Mouse (Mus musculus) G1E (cell line): Measurements from ENCODE around the gene Anks6. TPM values are rescaled to one million over a fixed set of nuclear protein-coding genes. Genes with fewer than 3 reads are reported as not detected.

Experiments used
- ATAC-seq: 2 replicates; pipeline ENCODE4 v1.8.0; 2016; ENCODE audit warnings: mild to moderate bottlenecking; ENCODE audit not compliant: insufficient number of reproducible peaks, poor library complexity, low FRiP score, severe bottlenecking; ENCODE audit errors: extremely low read depth
- DNase-seq: peaks from one replicate; pipeline ENCODE4 v3.0.0; 2012; ENCODE audit warnings: low spot score
- H3K27me3 ChIP-seq: 2 replicates; pipeline ENCODE4 v1.6.1; 2012; ENCODE audit warnings: mild to moderate bottlenecking, low read length, inconsistent platforms; ENCODE audit not compliant: insufficient read depth
- H3K36me3 ChIP-seq: replicated peaks from 2 replicates; pipeline ENCODE3; 2012; ENCODE audit warnings: mild to moderate bottlenecking, inconsistent platforms
- H3K4me1 ChIP-seq: 2 replicates; pipeline ENCODE4 v1.6.1; 2012; ENCODE audit warnings: low read depth, low read length, inconsistent platforms, mixed read lengths; ENCODE audit not compliant: insufficient read depth
- H3K4me3 ChIP-seq: 2 replicates; pipeline ENCODE4 v1.5.1; 2012; ENCODE audit warnings: low read depth, mild to moderate bottlenecking, inconsistent platforms, low read length, moderate library complexity, mixed read lengths
- H3K9me3 ChIP-seq: replicated peaks from 2 replicates; pipeline ENCODE4 v1.6.1; 2012; ENCODE audit warnings: inconsistent platforms
- CTCF ChIP-seq: IDR thresholded peaks from 2 replicates; pipeline ENCODE4 v1.5.1; 2012; ENCODE audit warnings: low read depth, low read length, inconsistent platforms, mixed read lengths
- GATA1 ChIP-seq: IDR thresholded peaks from 2 replicates; pipeline ENCODE4 v1.6.1; 2012; ENCODE audit warnings: borderline replicate concordance, low read length, inconsistent platforms, mixed read lengths
- GATA2 ChIP-seq: IDR thresholded peaks from 2 replicates; pipeline ENCODE4 v1.6.1; 2012; ENCODE audit warnings: low read depth, low read length, inconsistent platforms, borderline replicate concordance
- POLR2AphosphoS5 ChIP-seq: IDR thresholded peaks from 2 replicates; pipeline ENCODE4 v1.6.1; 2012; ENCODE audit warnings: low read depth, low read length, inconsistent platforms; ENCODE audit not compliant: insufficient replicate concordance
- TAL1 ChIP-seq: conservative IDR thresholded peaks from 2 replicates; pipeline ENCODE4 v1.6.1; 2012; ENCODE audit warnings: low read depth, low read length, inconsistent platforms, mixed read lengths
- polyA plus RNA-seq: library from polyadenylated mRNA; stranded (reverse); fragments of >175 nt; gene quantifications from 2 replicates; pipeline ENCODE4 v1.2.3, GENCODE M21; 2012
- total RNA-seq, 2 experiments: library from RNA; stranded (forward) in 1 of 2; stranded (reverse) in 1 of 2; fragments of 200-1000 nt in 1 of 2; fragments of >200 nt in 1 of 2; fragmentation: Nextera tagmentation in 1 of 2; gene quantifications; 2 replicates each; pipeline ENCODE4 v1.2.3; 2014 to 2017

The Anks6 gene
- total and polyA plus RNA-seq, 3 experiments: 0.44 TPM; not detected in 2

- no peak for TF ChIP-seq POLR2AphosphoS5
- no peak for TF ChIP-seq CTCF
- TF ChIP-seq GATA1: no peak
- TF ChIP-seq TAL1: no peak
- TF ChIP-seq GATA2: no peak
- no peaks in the 10 kb centered on the region for H3K27me3 ChIP-seq
Observed at GRCm38 (mm10) chr4:46988257-46988656, 69.0 kb downstream of the Anks6 start.

GRCm38 (mm10) chr4:46987809-46988208, 69.4 kb downstream of the Anks6 start:
- H3K4me1 ChIP-seq: no peaks in the 10 kb centered on the region
- peaks cover 89% of the 10 kb centered on the region for H3K9me3 ChIP-seq
- ATAC-seq (no peak), DNase-seq (no peak)
- no peaks in the 10 kb centered on the region for H3K36me3 ChIP-seq
- TF ChIP-seq CTCF (no peak), GATA1 (no peak), GATA2 (no peak), POLR2AphosphoS5 (no peak), TAL1 (no peak)
- H3K27me3 ChIP-seq: no peaks in the 10 kb centered on the region
- H3K4me3 ChIP-seq: no peak overlapping the region

More at GRCm38 (mm10) chr4:46988257-46988656, 69.0 kb downstream of the Anks6 start:
- DNase-seq: no peak
- no peak for ATAC-seq
- H3K4me1 ChIP-seq: no peaks in the 10 kb centered on the region
- no peak overlapping the region for H3K4me3 ChIP-seq
- H3K36me3 ChIP-seq: no peaks in the 10 kb centered on the region
- peaks cover 89% of the 10 kb centered on the region for H3K9me3 ChIP-seq

DNA sequence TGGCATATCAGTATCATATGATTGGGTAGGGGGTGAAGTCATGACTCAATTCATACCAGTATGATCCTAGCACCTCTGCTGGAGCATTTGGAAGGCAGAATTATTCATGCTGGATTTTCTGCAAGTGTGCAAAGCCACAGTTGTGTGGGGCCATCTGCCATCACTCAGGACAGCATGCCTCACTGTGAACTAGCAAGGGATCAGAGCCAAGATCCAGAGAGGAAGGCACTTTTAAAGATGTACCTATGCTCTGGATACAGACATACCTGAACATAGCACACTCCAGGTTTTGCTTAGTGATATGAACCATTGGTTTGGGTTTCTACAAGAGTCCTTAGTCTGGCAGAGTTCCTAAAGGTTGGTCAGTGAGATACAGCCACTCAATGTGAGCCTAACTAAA, 71.2 kb downstream of the Anks6 start:
- ATAC-seq (no peak), DNase-seq (no peak)
- no peak for TF ChIP-seq POLR2AphosphoS5
- TF ChIP-seq TAL1: no peak
- TF ChIP-seq GATA2: no peak
- TF ChIP-seq GATA1: no peak
- no peak for TF ChIP-seq CTCF
- no peak overlapping the region for H3K4me3 ChIP-seq
- peaks cover 88% of the 10 kb centered on the region for H3K9me3 ChIP-seq
- H3K27me3 ChIP-seq: no peaks in the 10 kb centered on the region
- H3K36me3 ChIP-seq: no peaks in the 10 kb centered on the region
- H3K4me1 ChIP-seq: no peaks in the 10 kb centered on the region

DNA sequence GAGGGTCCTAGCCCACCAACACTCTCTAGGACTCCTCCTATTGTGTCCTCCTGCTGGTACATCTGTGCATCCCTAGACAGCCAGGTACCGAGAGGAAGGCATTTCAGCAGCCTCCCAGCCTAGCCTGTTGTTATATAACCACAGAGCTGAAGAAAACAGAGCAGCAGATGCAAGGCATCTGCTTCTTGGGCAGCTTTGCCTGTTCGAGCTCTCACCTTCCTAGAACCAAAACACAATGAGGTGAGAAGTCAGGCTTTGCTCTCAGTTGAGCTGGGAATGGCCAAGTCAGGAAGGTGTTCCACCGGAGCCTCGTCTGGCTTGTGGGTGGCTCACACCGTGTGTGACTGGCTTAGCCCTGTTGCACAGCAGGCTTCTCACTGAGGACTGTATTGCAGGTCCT, 74.3 kb downstream of the Anks6 start:
- DNase-seq (no peak), ATAC-seq (no peak)
- TF ChIP-seq GATA2: no peak
- no peak for TF ChIP-seq CTCF
- no peak for TF ChIP-seq GATA1
- TF ChIP-seq POLR2AphosphoS5: no peak
- no peak for TF ChIP-seq TAL1
- Histone ChIP-seq H3K9me3 (peaks cover 86% of the 10 kb centered on the region), H3K4me3 (no peak overlapping the region), H3K4me1 (no peaks in the 10 kb centered on the region), H3K27me3 (no peaks in the 10 kb centered on the region), H3K36me3 (no peaks in the 10 kb centered on the region)

DNA sequence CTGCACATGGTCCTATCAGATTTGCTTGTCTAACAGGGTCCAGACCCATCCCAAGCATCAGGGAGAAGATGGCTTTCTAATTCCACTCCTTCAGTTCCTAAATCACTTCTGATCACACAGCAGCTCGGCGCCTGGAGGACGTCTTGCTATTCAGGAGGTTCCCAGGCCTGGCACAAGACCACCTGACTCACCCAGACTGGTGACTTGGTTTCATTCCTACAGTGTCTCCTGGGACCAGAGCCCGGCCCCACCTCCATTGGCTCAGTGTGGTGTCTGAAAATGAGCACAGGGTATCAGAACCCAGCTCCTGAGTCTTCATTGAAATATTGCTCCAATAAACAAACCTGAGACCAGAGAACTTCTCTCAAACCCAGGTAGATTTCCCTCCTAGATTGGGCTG, 75.1 kb downstream of the Anks6 start:
- ATAC-seq (no peak), DNase-seq (no peak)
- no peaks in the 10 kb centered on the region for H3K27me3 ChIP-seq

DNA sequence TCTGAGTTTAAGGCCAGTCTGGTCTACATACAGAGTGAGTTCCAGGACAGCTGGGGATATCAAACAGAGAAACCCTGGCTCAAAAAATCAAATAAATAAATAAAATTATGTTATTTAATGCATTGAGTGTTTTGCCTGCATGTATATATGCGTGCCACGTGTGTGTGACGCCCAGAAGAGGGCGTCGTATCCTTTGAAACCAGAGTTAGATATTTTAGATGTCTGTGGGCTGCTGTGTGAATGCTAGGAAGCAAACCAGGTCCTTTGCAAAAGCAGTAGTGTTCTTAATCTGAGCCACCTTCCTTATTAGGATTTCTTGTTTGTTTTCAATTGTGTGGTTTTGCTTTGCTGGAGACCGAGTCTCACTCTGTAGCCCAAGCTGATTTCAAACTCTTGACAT, 78.9 kb downstream of the Anks6 start:
- ATAC-seq (no peak), DNase-seq (no peak)
- TF ChIP-seq CTCF (no peak), GATA1 (no peak), POLR2AphosphoS5 (no peak), GATA2 (no peak), TAL1 (no peak)
- Histone ChIP-seq H3K4me3 (no peak overlapping the region), H3K9me3 (peaks cover 89% of the 10 kb centered on the region), H3K4me1 (no peaks in the 10 kb centered on the region), H3K27me3 (no peaks in the 10 kb centered on the region), H3K36me3 (no peaks in the 10 kb centered on the region)

More for the DNA sequence above, 75.1 kb downstream of the Anks6 start:
- no peaks in the 10 kb centered on the region for H3K4me1 ChIP-seq
- H3K4me3 ChIP-seq: no peak overlapping the region
- peaks cover 91% of the 10 kb centered on the region for H3K9me3 ChIP-seq
- no peak for TF ChIP-seq GATA1
- H3K36me3 ChIP-seq: no peaks in the 10 kb centered on the region

GRCm38 (mm10) chr4:46977161-46977560, 80.1 kb downstream of the Anks6 start:
- H3K4me1 ChIP-seq: no peaks in the 10 kb centered on the region
- H3K9me3 ChIP-seq: peaks cover 83% of the 10 kb centered on the region
- no peak for ATAC-seq
- H3K27me3 ChIP-seq: no peaks in the 10 kb centered on the region
- no peak for DNase-seq
- no peak for TF ChIP-seq POLR2AphosphoS5
- no peak for TF ChIP-seq CTCF
- TF ChIP-seq TAL1: no peak
- TF ChIP-seq GATA2: no peak
- no peak for TF ChIP-seq GATA1
- no peaks in the 10 kb centered on the region for H3K36me3 ChIP-seq
- H3K4me3 ChIP-seq: no peak overlapping the region
